Comparison of ENCODE assay signal across 19 mouse cellular contexts in the genomic region with DNA sequence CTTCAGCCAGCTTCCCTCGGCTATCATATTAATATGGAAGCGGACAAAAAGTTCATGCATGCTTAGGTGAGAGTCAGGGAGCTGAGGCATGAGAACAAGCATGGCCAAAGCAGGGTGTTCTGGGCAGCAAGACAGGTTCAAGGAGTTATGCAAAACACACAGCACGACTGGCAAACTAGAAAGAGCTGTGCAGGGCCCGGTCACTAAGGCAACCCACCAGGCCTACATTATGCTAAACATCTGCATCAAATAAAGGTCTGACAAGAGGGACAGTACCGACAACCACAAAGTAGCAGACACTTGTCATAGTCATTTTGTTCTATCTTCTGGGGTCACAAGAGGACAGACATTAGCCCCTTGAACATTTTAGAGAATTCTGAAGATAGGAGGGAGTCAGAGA.
"Had no signal": no experiment of that assay in that cellular context is flagged by ENCODE, and none has a peak within 500 bp of the region (broad histone marks: within the 10 kb centered on the region; RNA-seq: fewer than 3 reads in every experiment).

No protein-coding gene starts in this region.

- H3K4me1 ChIP-seq: lung, embryonic 15.5 days; megakaryocyte, embryonic 14.5 days; midbrain, embryonic 15.5 days had no signal

- H3K9me3 ChIP-seq: lung, embryonic 15.5 days; midbrain, embryonic 13.5 days; midbrain, embryonic 15.5 days; neural tube, embryonic 12.5 days had no signal

- DNase-seq: lung, adult 2 months; lung, postnatal 14 days; lung, postnatal 36 days; retina, postnatal 1 day; right cerebral cortex, adult 18-20 months; right cerebral cortex, postnatal 25 days; right cerebral cortex, postnatal 4 days; spleen, adult 18-20 months; thymus, adult 18-20 months; thymus, postnatal 14 days; thymus, postnatal 36 days had no signal

- H3K27me3 ChIP-seq: lung, embryonic 15.5 days; megakaryocyte, embryonic 14.5 days; midbrain, embryonic 13.5 days; midbrain, embryonic 15.5 days; neural tube, embryonic 12.5 days had no signal

- ATAC-seq: lung, postnatal 0 days; midbrain, embryonic 13.5 days; midbrain, embryonic 15.5 days had no signal

- H3K4me3 ChIP-seq: lung, embryonic 15.5 days; megakaryocyte, embryonic 14.5 days; midbrain, embryonic 13.5 days; midbrain, embryonic 15.5 days; neural tube, embryonic 12.5 days had no signal

- H3K36me3 ChIP-seq: lung, embryonic 15.5 days; midbrain, embryonic 13.5 days; midbrain, embryonic 15.5 days; neural tube, embryonic 12.5 days had no signal

- H3K4me2 ChIP-seq: lung, embryonic 15.5 days; midbrain, embryonic 11.5 days; midbrain, embryonic 13.5 days; midbrain, embryonic 15.5 days; neural tube, embryonic 12.5 days had no signal

- H3K9ac ChIP-seq: lung, embryonic 15.5 days; midbrain, embryonic 13.5 days; midbrain, embryonic 15.5 days; neural tube, embryonic 12.5 days had no signal

- H3K27ac ChIP-seq: lung, embryonic 15.5 days; macrophage; midbrain, embryonic 13.5 days; midbrain, embryonic 15.5 days; neural tube, embryonic 12.5 days had no signal
